Mouse (Mus musculus) left cerebral cortex, postnatal 10 days (tissue): ENCODE measurements at regions not wholly inside any gene's neighbourhood (a gene's known extent, or its start where the extent isn't known, plus 50 kb on each side); places are given as distances from the start of the nearest gene placed in this dataset.

Experiments
- DNase-seq, 2 experiments: peaks; one replicate each; pipeline ENCODE4 v3.0.0; 2021 to 2022; ENCODE audit warnings: low spot score in 2 of 2, mixed read lengths in 1 of 2; ENCODE audit errors: extremely low spot score in 1 of 2
- intact Hi-C: fragments of 180-260 bp; cut with DNase I; formaldehyde crosslinking; loops from one replicate; pipeline ENCODE4 v1.15.1; 2025

DNA sequence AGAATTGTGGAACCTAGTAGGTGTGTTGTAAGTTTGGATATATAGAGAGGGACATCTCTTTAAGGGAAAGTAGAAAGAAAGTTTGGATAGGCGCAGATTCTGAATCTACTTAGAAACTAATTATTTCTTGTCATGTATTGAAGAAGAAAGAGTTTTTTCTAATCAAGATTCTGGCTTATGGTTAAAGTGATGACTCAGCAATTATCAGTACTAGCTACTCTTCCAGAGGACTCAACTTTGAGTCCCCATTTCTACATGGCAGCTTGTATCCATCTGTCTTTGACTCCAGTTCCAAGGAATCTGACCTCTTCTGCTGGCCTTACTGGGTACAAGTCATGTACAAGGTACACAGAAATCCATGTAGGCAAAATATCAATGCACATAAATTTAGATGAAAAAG is 2767.1 kb downstream of the Gm37988 start:
- DNase-seq: no peak
- intact Hi-C loops: no loop called here

DNA sequence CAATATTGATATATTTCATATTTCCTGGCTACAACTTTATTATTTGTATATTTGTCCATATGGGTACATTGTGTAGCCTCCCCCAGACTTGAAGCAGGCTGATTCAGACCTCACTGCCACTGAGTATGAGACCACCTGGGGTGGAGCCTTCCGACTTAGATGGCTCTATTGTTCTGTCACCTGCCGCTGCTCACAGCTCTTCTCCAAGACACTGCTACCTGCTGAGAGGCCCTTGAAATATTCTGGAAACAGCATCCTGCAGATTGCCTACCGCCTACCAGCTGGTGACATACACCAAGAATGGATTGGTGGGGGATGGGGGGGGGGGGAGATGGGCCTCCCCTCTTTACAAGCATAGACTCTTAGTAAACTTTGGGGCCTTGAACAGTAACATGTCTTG is 2778.7 kb downstream of the Gm37988 start:
- intact Hi-C loops: no loop called here
- DNase-seq: no peak

DNA sequence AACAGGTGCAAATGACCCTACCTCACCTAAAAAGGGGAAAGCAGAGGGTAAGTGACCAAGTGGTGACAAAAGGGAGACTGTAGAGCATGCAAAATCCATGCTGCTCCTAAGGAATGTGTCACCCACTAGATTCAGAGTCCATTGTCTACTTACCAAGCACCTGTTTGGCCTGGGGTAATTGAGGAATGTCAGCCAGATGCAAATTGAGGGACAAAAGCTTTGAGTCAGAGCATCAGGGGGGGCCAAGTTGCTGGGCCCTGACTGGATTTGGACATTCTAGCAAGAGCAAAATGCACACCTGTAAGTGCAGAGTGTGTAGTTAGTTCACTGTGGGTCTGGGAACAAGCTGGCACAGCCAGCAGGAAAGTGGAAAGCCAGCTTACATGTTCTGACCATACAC is 2783.6 kb downstream of the Gm37988 start:
- intact Hi-C loops: no loop called here
- no peak for DNase-seq
